Mouse (Mus musculus) midbrain, postnatal 0 days (tissue): ENCODE data around the gene Bcas3. TPM values are rescaled to one million over a fixed set of nuclear protein-coding genes. Genes with fewer than 3 reads are reported as not detected.
A peak's percentile ranks its signal among the peaks of the same experiment; 100 is the strongest.

ENCODE experiments used
- ATAC-seq: fragments of 200-750 bp; cut with Nextera tagmentation; 2 replicates; pipeline ENCODE4 v1.8.0; 2017; ENCODE audit warnings: moderate number of reproducible peaks, mild to moderate bottlenecking, moderate TSS enrichment, moderate library complexity; ENCODE audit not compliant: low FRiP score
- DNase-seq: peaks from one replicate; pipeline ENCODE4 v3.0.0-alpha.2; 2015; ENCODE audit warnings: low spot score
- H3K27ac ChIP-seq: fragments of 300-500 bp; sonication (generic); 2 replicates; pipeline ENCODE4 v1.5.1; 2014; ENCODE audit warnings: low read depth, mild to moderate bottlenecking, low read length, mixed read lengths
- H3K27me3 ChIP-seq: fragments of 300-500 bp; sonication (generic); 2 replicates; pipeline ENCODE4 v1.6.1; 2014; ENCODE audit warnings: low read length, control low read depth, mixed read lengths; ENCODE audit not compliant: insufficient read depth
- H3K36me3 ChIP-seq: fragments of 300-500 bp; sonication (generic); 2 replicates; pipeline ENCODE4 v1.6.1; 2014; ENCODE audit warnings: low read length, control low read depth, mixed read lengths; ENCODE audit not compliant: insufficient read depth
- H3K4me1 ChIP-seq: fragments of 300-500 bp; sonication (generic); 2 replicates; pipeline ENCODE4 v1.6.1; 2014; ENCODE audit warnings: mild to moderate bottlenecking, control low read depth, antibody characterized with exemption, low read length, mixed read lengths; ENCODE audit not compliant: insufficient read depth
- H3K4me2 ChIP-seq: fragments of 300-500 bp; sonication (generic); 2 replicates; pipeline ENCODE4 v1.6.1; 2014; ENCODE audit warnings: low read depth, mild to moderate bottlenecking, low read length, mixed read lengths; ENCODE audit not compliant: poor library complexity, severe bottlenecking
- H3K4me3 ChIP-seq: fragments of 300-500 bp; sonication (generic); 2 replicates; pipeline ENCODE4 v1.5.1; 2014; ENCODE audit warnings: low read depth, mild to moderate bottlenecking, low read length, moderate library complexity
- H3K9ac ChIP-seq: fragments of 300-500 bp; sonication (generic); replicated peaks from 2 replicates; pipeline ENCODE4 v1.6.1; 2014; ENCODE audit warnings: mild to moderate bottlenecking, low read length, moderate library complexity, mixed read lengths; ENCODE audit not compliant: poor library complexity, severe bottlenecking
- H3K9me3 ChIP-seq: fragments of 300-500 bp; sonication (generic); 2 replicates; pipeline ENCODE4 v1.6.1; 2016; ENCODE audit warnings: low read length, control low read depth
- CTCF ChIP-seq: IDR thresholded peaks from 2 replicates; pipeline ENCODE4 v1.5.1; 2016; ENCODE audit warnings: antibody characterized with exemption, mild to moderate bottlenecking
- WGBS: fragments of 180-500 bp; shearing (Covaris S2); extraction: QIAGEN DNeasy Blood & Tissue Kit; methylation state at CpG from one replicate; pipeline ENCODE4 v1.1.7; 2014; 5-methylcytosine and 5-hydroxymethylcytosine counted together
- polyA plus RNA-seq: library from polyadenylated mRNA; unstranded; fragments of >200 nt; fragmentation: Nextera tagmentation; extraction: Ambion mirVana; gene quantifications from 2 replicates; pipeline ENCODE4 v1.2.1, GENCODE M21; 2015
- total RNA-seq: library from RNA; depleted of rRNA; stranded (reverse); fragments of >200 nt; gene quantifications from 2 replicates; pipeline ENCODE4 v1.2.3, GENCODE M21; 2014

Bcas3 gene
- total and polyA plus RNA-seq, 2 experiments from 2014 or later = 28.4 to 34.7 TPM

- 76% methylated on average over 13 of the region's 13 CpGs for WGBS
- H3K4me2 ChIP-seq = no peak overlapping the region
- no peaks in the 10 kb centered on the region for H3K27me3 ChIP-seq
- H3K27ac ChIP-seq = no peak overlapping the region
- no peak for ATAC-seq
- DNase-seq = no peak
- TF ChIP-seq CTCF = no peak
- H3K36me3 ChIP-seq = no peaks in the 10 kb centered on the region
- no peak overlapping the region for H3K9ac ChIP-seq
- H3K9me3 ChIP-seq = no peaks in the 10 kb centered on the region
- H3K4me1 ChIP-seq = no peaks in the 10 kb centered on the region
- no peak overlapping the region for H3K4me3 ChIP-seq
Measured at GRCm38 (mm10) chr11:85754631-85755502, 401.9 kb downstream of the Bcas3 start.

GRCm38 (mm10) chr11:85755503-85756044 lies 402.6 kb downstream of the Bcas3 start:
- DNase-seq = no peak
- Histone ChIP-seq H3K27ac (no peak overlapping the region), H3K9ac (no peak overlapping the region), H3K36me3 (no peaks in the 10 kb centered on the region), H3K9me3 (no peaks in the 10 kb centered on the region), H3K4me2 (no peak overlapping the region), H3K4me3 (no peak overlapping the region), H3K4me1 (no peaks in the 10 kb centered on the region), H3K27me3 (no peaks in the 10 kb centered on the region)
- no peak for ATAC-seq
- WGBS = 91% methylated on average over 2 of the region's 2 CpGs
- no peak for TF ChIP-seq CTCF

GRCm38 (mm10) chr11:85758891-85759290 lies 405.9 kb downstream of the Bcas3 start:
- Histone ChIP-seq H3K27ac (no peak overlapping the region), H3K4me3 (no peak overlapping the region), H3K36me3 (no peaks in the 10 kb centered on the region), H3K9ac (no peak overlapping the region), H3K4me1 (no peaks in the 10 kb centered on the region), H3K9me3 (no peaks in the 10 kb centered on the region), H3K27me3 (no peaks in the 10 kb centered on the region), H3K4me2 (no peak overlapping the region)
- DNase-seq (no peak), ATAC-seq (no peak)
- 80% methylated on average over 9 of the region's 9 CpGs for WGBS
- no peak for TF ChIP-seq CTCF

- 61% methylated on average over 14 of the region's 14 CpGs for WGBS
- no peak overlapping the region for H3K27ac ChIP-seq
Measured at GRCm38 (mm10) chr11:85759634-85760439, 406.9 kb downstream of the Bcas3 start.

GRCm38 (mm10) chr11:85760486-85761141 lies 407.6 kb downstream of the Bcas3 start:
- no peak overlapping the region for H3K27ac ChIP-seq
- WGBS = 38% methylated on average over 6 of the region's 6 CpGs
- DNase-seq = peak; percentile 48
- no peaks in the 10 kb centered on the region for H3K9me3 ChIP-seq
- H3K9ac ChIP-seq = no peak overlapping the region
- H3K4me2 ChIP-seq = no peak overlapping the region
- no peaks in the 10 kb centered on the region for H3K4me1 ChIP-seq
- ATAC-seq = no peak
- no peak overlapping the region for H3K4me3 ChIP-seq
- no peaks in the 10 kb centered on the region for H3K27me3 ChIP-seq
- TF ChIP-seq CTCF = no peak
- no peaks in the 10 kb centered on the region for H3K36me3 ChIP-seq

More at GRCm38 (mm10) chr11:85759634-85760439, 406.9 kb downstream of the Bcas3 start:
- Histone ChIP-seq H3K4me3 (no peak overlapping the region), H3K9ac (no peak overlapping the region), H3K36me3 (no peaks in the 10 kb centered on the region), H3K4me1 (no peaks in the 10 kb centered on the region), H3K27me3 (no peaks in the 10 kb centered on the region), H3K4me2 (no peak overlapping the region), H3K9me3 (no peaks in the 10 kb centered on the region)
- no peak for ATAC-seq
- no peak for TF ChIP-seq CTCF
- no peak for DNase-seq
